Mouse (Mus musculus) heart, embryonic 10.5 days (tissue): ENCODE measurements around the gene Strap. TPM values are rescaled to one million over a fixed set of nuclear protein-coding genes. Genes with fewer than 3 reads are reported as not detected.

ENCODE experiments used
- DNase-seq: peaks from one replicate; pipeline ENCODE4 v3.0.0-alpha.2; 2017; ENCODE audit warnings: low spot score
- H3K27ac ChIP-seq: fragments of 300-500 bp; sonication (generic); 2 replicates; pipeline ENCODE4 v1.5.1; 2016; ENCODE audit warnings: mild to moderate bottlenecking
- H3K27me3 ChIP-seq: fragments of 300-500 bp; sonication (generic); 2 replicates; pipeline ENCODE4 v1.6.1; 2016; ENCODE audit warnings: mild to moderate bottlenecking; ENCODE audit not compliant: poor library complexity, insufficient read depth, severe bottlenecking
- H3K36me3 ChIP-seq: fragments of 300-500 bp; sonication (generic); 2 replicates; pipeline ENCODE4 v1.6.1; 2016; ENCODE audit warnings: mild to moderate bottlenecking, moderate library complexity
- H3K4me1 ChIP-seq: fragments of 300-500 bp; sonication (generic); 2 replicates; pipeline ENCODE4 v1.6.1; 2016; ENCODE audit warnings: mild to moderate bottlenecking
- H3K4me3 ChIP-seq: fragments of 300-500 bp; sonication (generic); 2 replicates; pipeline ENCODE4 v1.5.1; 2016; ENCODE audit warnings: mild to moderate bottlenecking, moderate library complexity
- H3K9me3 ChIP-seq: fragments of 300-500 bp; sonication (generic); 2 replicates; pipeline ENCODE4 v1.6.1; 2016; ENCODE audit warnings: mild to moderate bottlenecking, moderate library complexity
- WGBS: fragments of 180-500 bp; shearing (Covaris S2); methylation state at CpG from one replicate; pipeline ENCODE4 v1.1.7; 2016; 5-methylcytosine and 5-hydroxymethylcytosine counted together
- polyA plus RNA-seq: library from polyadenylated mRNA; unstranded; fragments of >200 nt; fragmentation: Nextera tagmentation; extraction: Ambion mirVana; gene quantifications from 2 replicates; pipeline ENCODE4 v1.2.1, GENCODE M21; 2016

Gene Strap
- polyA plus RNA-seq, 1 experiment from 2014 or later = 170 TPM

DNA sequence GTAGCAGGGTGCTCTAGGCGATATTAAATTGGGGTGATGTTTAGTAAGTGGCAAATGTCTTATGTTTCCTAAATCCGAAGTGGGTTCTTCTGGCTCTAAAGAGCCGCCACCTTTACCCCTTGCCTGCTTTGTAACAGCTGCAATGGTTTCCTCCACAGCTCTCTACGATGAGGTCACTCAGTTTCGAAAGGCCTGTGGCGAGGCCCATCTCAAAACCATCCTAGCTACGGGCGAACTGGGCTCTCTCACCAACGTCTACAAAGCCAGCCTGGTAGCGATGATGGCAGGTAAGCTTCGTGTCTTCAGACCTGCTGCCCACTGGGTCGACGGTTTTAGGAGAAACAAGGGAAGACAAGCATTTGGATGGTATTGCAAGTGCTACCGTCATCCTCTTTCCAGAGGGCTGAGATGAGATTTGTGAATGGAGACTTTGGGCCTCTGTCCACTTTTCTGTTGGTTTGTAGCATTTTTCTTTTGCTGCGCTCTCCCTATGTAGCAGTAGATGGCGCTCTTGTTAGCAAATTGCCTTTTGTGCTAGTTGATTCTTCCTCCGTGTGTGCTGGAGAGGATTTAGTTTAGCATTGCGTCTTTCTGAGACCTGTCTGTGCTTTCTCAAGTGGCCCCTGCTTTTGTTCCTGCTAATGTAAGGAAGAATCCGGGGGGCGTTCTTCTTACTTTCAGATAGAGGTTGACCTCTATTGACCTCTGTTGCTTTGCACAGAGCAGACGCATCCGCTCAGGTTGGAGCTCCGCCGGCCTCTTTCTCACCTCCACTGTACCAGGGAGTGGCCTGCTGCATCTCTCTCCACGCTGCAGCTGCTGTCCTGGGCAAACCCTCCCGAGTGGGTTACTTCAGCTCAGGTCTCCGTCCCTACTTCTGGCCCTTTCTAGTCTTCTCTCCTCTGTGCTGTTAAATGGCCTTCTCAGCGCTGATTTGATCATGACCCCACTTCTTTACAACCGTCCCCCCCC, 62.0 kb downstream of the Strap start:
- DNase-seq = no peak
- no peak overlapping the region for H3K4me3 ChIP-seq
- H3K9me3 ChIP-seq = peaks cover 7% of the 10 kb centered on the region
- no peak overlapping the region for H3K27ac ChIP-seq
- no peaks in the 10 kb centered on the region for H3K27me3 ChIP-seq
- WGBS = 70% methylated on average over 29 of the region's 29 CpGs
- H3K36me3 ChIP-seq = peaks cover 39% of the 10 kb centered on the region
- H3K4me1 ChIP-seq = peaks cover 20% of the 10 kb centered on the region

DNA sequence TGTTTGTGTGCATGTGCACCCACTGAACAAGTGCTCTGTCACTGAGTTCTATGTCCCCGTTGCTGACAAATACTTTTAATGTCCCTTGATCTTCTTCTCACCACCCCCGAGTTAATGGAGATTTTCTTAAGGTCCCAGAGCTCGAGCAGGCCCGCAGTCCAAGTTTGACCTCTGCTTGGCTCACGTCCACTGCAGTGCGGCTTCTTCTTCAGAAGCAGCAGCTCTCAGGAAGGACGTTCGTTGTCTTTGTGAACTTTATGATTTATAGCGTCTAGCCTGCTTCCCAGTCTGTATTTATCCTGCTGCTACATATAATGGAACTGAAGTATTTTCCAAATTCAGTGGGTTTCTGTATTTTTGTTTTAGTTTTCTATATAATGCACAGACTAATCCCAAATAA, 64.4 kb downstream of the Strap start:
- Histone ChIP-seq H3K27me3 (no peaks in the 10 kb centered on the region), H3K4me3 (no peak overlapping the region)

More for the DNA sequence above, 64.4 kb downstream of the Strap start:
- Histone ChIP-seq H3K4me1 (peaks cover 17% of the 10 kb centered on the region), H3K27ac (no peak overlapping the region), H3K36me3 (peaks cover 49% of the 10 kb centered on the region), H3K9me3 (peaks cover 7% of the 10 kb centered on the region)
- 91% methylated on average over 9 of the region's 9 CpGs for WGBS
- DNase-seq = no peak

Other genes with a start within 250 kb of the Strap start
- 14.9 and 16.3 TPM in 2 replicates for gene Eps8, start 80.2 kb upstream of the Strap start, polyA plus RNA-seq
- gene Dera, start 19.5 kb downstream of the Strap start, polyA plus RNA-seq = 76.1 and 79.9 TPM in 2 replicates